Mouse (Mus musculus): Measurements from ENCODE around the gene Ablim2. TPM values are rescaled to one million over a fixed set of nuclear protein-coding genes. Genes with fewer than 3 reads are reported as not detected.

The Ablim2 gene
- polyA plus RNA-seq (2015; fragmentation: Nextera tagmentation; extraction: Ambion mirVana): 39.3 and 40.2 TPM in 2 replicates

- 0% methylated on average over 29 of the region's 35 CpGs for WGBS
- Histone ChIP-seq H3K9me3 (ENCODE audit: control insufficient read depth, low read length) (no peaks in the 10 kb centered on the region), H3K4me2 (ENCODE audit: low read length) (peak within 1 kb of the TSS; percentile 78), H3K36me3 (ENCODE audit: control insufficient read depth, insufficient read depth, low read length) (no peaks in the 10 kb centered on the region), H3K4me3 (ENCODE audit: low read length) (peak within 1 kb of the TSS; percentile 61), H3K9ac (ENCODE audit: low read depth, low read length) (peak within 1 kb of the TSS; percentile 72), H3K27me3 (replicated peaks; ENCODE audit: control insufficient read depth, insufficient read depth, low read length) (peaks cover 13% of the 10 kb centered on the region), H3K27ac (ENCODE audit: low read depth, low read length) (peak within 1 kb of the TSS; percentile 81), H3K4me1 (ENCODE audit: control insufficient read depth, insufficient read depth, low read depth, low read length) (peaks cover 8% of the 10 kb centered on the region)
- peak; percentile 97 for ATAC-seq
Measured at GRCm38 (mm10) chr5:35757639-35758001, at the start of gene Ablim2. TSS of gene Ablim2 (plus strand) at chr5:35757880.

GRCm38 (mm10) chr5:35710481-35710880 is 47.2 kb upstream of the Ablim2 start:
- Histone ChIP-seq H3K27me3 (replicated peaks; ENCODE audit: control insufficient read depth, insufficient read depth, low read length) (no peaks in the 10 kb centered on the region), H3K9ac (ENCODE audit: low read depth, low read length) (no peak overlapping the region), H3K4me3 (ENCODE audit: low read length) (no peak overlapping the region), H3K9me3 (ENCODE audit: control insufficient read depth, low read length) (no peaks in the 10 kb centered on the region), H3K4me2 (ENCODE audit: low read length) (no peak overlapping the region), H3K36me3 (ENCODE audit: control insufficient read depth, insufficient read depth, low read length) (no peaks in the 10 kb centered on the region), H3K4me1 (ENCODE audit: control insufficient read depth, insufficient read depth, low read depth, low read length) (peaks cover 4% of the 10 kb centered on the region; the same call in 1 of the 2 replicates), H3K27ac (ENCODE audit: low read depth, low read length) (no peak overlapping the region)
- WGBS: 68% methylated on average over 3 of the region's 3 CpGs
- no peak for ATAC-seq

DNA sequence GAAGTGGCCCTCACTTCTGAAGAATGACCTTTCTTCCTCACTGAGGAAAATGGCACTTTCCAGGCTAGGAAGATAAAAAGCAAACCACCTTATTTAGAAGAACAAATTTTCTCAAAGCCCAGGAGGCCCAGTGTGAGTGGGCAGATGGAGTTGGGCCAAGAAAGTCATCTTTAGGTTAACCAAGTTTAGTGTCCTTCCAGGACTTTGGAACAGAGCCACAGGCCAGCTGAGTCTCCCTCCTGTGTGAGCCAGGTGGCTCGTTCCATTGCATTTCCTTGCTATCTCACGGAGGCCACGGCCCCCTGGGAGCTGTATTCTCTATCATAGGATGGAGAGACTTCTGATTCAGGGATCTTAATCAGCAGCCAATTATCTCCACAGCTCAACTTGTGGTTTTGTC is 46.7 kb upstream of the Ablim2 start:
- Histone ChIP-seq H3K9me3 (ENCODE audit: control insufficient read depth, low read length) (no peaks in the 10 kb centered on the region), H3K27me3 (replicated peaks; ENCODE audit: control insufficient read depth, insufficient read depth, low read length) (no peaks in the 10 kb centered on the region)
- 53% methylated on average over 3 of the region's 3 CpGs for WGBS

DNA sequence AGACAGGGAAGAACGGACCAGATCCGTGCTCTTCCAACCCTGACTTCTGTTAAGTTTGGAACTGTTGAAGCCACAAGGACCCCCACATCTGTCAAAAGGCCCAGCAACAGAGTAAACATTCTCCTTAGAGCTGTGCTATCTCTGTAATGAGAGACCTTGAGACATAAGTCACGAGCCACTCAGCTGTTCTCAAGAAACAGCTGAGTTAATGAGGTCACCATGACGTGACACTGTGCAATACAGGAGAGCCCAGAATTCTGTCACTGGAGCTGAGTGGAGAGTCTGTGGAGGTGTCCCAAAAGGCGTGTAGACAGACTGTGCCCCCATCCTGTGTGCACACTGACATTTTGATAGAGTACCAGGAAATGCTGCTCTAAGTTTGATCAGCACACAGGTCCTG is 45.2 kb upstream of the Ablim2 start:
- H3K27ac ChIP-seq (ENCODE audit: low read depth, low read length): no peak overlapping the region
- no peaks in the 10 kb centered on the region for H3K36me3 ChIP-seq (ENCODE audit: control insufficient read depth, insufficient read depth, low read length)
- WGBS: 78% methylated on average over 5 of the region's 5 CpGs
- H3K9ac ChIP-seq (ENCODE audit: low read depth, low read length): no peak overlapping the region
- H3K4me1 ChIP-seq (ENCODE audit: control insufficient read depth, insufficient read depth, low read depth, low read length): peaks cover 4% of the 10 kb centered on the region; the same call in 1 of the 2 replicates
- ATAC-seq: no peak
- no peaks in the 10 kb centered on the region for H3K9me3 ChIP-seq (ENCODE audit: control insufficient read depth, low read length)
- no peak overlapping the region for H3K4me3 ChIP-seq (ENCODE audit: low read length)
- H3K4me2 ChIP-seq (ENCODE audit: low read length): no peak overlapping the region
- no peaks in the 10 kb centered on the region for H3K27me3 ChIP-seq (replicated peaks; ENCODE audit: control insufficient read depth, insufficient read depth, low read length)

More for the DNA sequence above, 46.7 kb upstream of the Ablim2 start:
- Histone ChIP-seq H3K27ac (ENCODE audit: low read depth, low read length) (no peak overlapping the region), H3K4me2 (ENCODE audit: low read length) (no peak overlapping the region), H3K9ac (ENCODE audit: low read depth, low read length) (no peak overlapping the region), H3K36me3 (ENCODE audit: control insufficient read depth, insufficient read depth, low read length) (no peaks in the 10 kb centered on the region), H3K4me1 (ENCODE audit: control insufficient read depth, insufficient read depth, low read depth, low read length) (peaks cover 4% of the 10 kb centered on the region; the same call in 1 of the 2 replicates), H3K4me3 (ENCODE audit: low read length) (no peak overlapping the region)
- ATAC-seq: no peak

DNA sequence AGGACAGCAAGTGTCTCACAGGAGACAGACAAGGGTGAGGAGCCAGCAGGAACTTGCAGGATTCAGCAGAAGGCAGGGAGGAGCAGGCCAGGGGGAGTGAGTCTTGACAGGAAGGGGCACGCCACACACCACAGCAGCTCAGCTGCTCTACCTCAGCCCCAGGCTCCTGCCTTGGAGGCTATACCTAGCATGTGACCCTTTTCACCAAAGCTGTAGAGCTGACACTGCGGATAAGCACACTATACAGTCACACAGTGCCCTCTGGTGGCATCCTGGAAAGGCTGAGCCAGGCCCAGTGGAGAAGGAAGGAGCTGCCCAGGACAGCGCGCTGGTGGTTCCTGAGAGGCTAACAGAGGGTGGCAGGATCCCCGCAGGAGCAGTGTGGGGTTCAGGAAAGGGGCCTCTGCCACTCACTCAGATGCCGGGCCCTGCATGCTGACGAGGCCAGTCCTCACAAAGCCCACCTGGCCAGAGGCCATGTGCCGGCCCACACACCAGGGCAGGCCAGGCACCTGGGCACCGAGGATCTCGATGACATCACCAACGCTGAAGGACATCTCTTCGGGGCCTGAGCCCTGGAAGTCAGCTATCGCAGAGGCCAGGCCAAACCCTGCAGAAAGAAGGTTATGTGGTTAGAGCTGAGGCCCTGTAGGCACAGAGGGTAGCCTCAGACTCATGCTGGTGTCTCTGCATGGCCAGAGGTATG is 43.9 kb upstream of the Ablim2 start:
- Histone ChIP-seq H3K4me2 (ENCODE audit: low read length) (no peak overlapping the region), H3K4me1 (ENCODE audit: control insufficient read depth, insufficient read depth, low read depth, low read length) (peaks cover 4% of the 10 kb centered on the region; the same call in 1 of the 2 replicates), H3K27me3 (replicated peaks; ENCODE audit: control insufficient read depth, insufficient read depth, low read length) (no peaks in the 10 kb centered on the region), H3K9ac (ENCODE audit: low read depth, low read length) (no peak overlapping the region; the same call in 1 of the 2 replicates), H3K36me3 (ENCODE audit: control insufficient read depth, insufficient read depth, low read length) (no peaks in the 10 kb centered on the region), H3K27ac (ENCODE audit: low read depth, low read length) (no peak overlapping the region), H3K4me3 (ENCODE audit: low read length) (no peak overlapping the region), H3K9me3 (ENCODE audit: control insufficient read depth, low read length) (no peaks in the 10 kb centered on the region)
- peak; percentile 95 for ATAC-seq
- 50% methylated on average over 12 of the region's 13 CpGs for WGBS

- Histone ChIP-seq H3K4me3 (ENCODE audit: low read length) (no peak overlapping the region), H3K36me3 (ENCODE audit: control insufficient read depth, insufficient read depth, low read length) (no peaks in the 10 kb centered on the region), H3K9me3 (ENCODE audit: control insufficient read depth, low read length) (no peaks in the 10 kb centered on the region), H3K4me1 (ENCODE audit: control insufficient read depth, insufficient read depth, low read depth, low read length) (no peaks in the 10 kb centered on the region), H3K9ac (ENCODE audit: low read depth, low read length) (no peak overlapping the region), H3K4me2 (ENCODE audit: low read length) (no peak overlapping the region), H3K27ac (ENCODE audit: low read depth, low read length) (no peak overlapping the region), H3K27me3 (replicated peaks; ENCODE audit: control insufficient read depth, insufficient read depth, low read length) (no peaks in the 10 kb centered on the region)
- WGBS: 80% methylated on average over 5 of the region's 5 CpGs
- ATAC-seq: no peak
Measured at GRCm38 (mm10) chr5:35717455-35717854, 40.2 kb upstream of the Ablim2 start.

DNA sequence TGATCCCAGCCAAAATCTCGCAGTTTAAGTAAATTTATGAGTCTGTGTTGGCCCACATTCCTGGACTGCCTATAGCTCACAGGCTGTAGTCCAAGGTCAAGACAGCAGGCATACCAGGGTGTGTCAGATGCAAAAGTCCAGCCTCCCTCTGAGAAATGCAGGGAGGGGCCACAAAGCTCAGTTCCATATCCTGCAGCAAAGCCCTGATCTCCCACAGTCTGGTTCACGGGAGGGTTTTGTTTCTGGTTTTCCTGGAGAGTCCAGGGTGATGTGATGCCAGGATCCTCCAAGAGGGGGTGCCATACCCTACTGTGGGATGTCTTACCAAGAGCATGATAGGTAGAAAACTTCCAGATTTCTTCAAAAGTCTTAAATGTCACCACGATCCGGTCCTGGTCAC is 39.7 kb upstream of the Ablim2 start:
- Histone ChIP-seq H3K27ac (ENCODE audit: low read depth, low read length) (no peak overlapping the region), H3K27me3 (replicated peaks; ENCODE audit: control insufficient read depth, insufficient read depth, low read length) (no peaks in the 10 kb centered on the region), H3K4me3 (ENCODE audit: low read length) (no peak overlapping the region), H3K36me3 (ENCODE audit: control insufficient read depth, insufficient read depth, low read length) (no peaks in the 10 kb centered on the region), H3K4me1 (ENCODE audit: control insufficient read depth, insufficient read depth, low read depth, low read length) (no peaks in the 10 kb centered on the region), H3K9ac (ENCODE audit: low read depth, low read length) (no peak overlapping the region), H3K9me3 (ENCODE audit: control insufficient read depth, low read length) (no peaks in the 10 kb centered on the region), H3K4me2 (ENCODE audit: low read length) (no peak overlapping the region)
- ATAC-seq: no peak
- WGBS: 55% methylated on average over 4 of the region's 4 CpGs

- H3K27ac ChIP-seq (ENCODE audit: low read depth, low read length): no peak overlapping the region
- no peak overlapping the region for H3K9ac ChIP-seq (ENCODE audit: low read depth, low read length)
- ATAC-seq: no peak
- H3K27me3 ChIP-seq (replicated peaks; ENCODE audit: control insufficient read depth, insufficient read depth, low read length): no peaks in the 10 kb centered on the region
- H3K36me3 ChIP-seq (ENCODE audit: control insufficient read depth, insufficient read depth, low read length): no peaks in the 10 kb centered on the region
- H3K4me3 ChIP-seq (ENCODE audit: low read length): no peak overlapping the region
- WGBS: 82% methylated on average over 11 of the region's 11 CpGs
- H3K9me3 ChIP-seq (ENCODE audit: control insufficient read depth, low read length): no peaks in the 10 kb centered on the region
- H3K4me2 ChIP-seq (ENCODE audit: low read length): no peak overlapping the region
- no peaks in the 10 kb centered on the region for H3K4me1 ChIP-seq (ENCODE audit: control insufficient read depth, insufficient read depth, low read depth, low read length)
Measured at GRCm38 (mm10) chr5:35718817-35719216, 38.9 kb upstream of the Ablim2 start.

DNA sequence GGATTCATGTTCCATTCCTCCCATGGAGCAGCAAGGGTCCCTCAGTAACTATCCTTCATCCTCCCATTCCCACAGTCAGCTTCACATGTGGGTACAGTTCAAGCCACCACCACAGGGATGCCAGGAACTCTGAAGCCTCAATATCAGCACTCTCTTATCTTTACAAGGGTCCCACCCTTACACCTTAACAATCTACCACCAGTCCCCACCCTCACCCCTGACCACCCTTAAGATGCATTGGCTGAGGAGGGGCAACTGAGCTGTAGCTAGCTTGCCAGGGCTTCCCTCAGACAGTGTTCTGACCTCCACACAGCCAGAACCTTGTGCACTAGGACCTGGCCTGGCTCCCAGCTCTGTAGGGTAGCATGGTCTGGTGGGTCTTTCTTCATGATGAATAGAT is 38.3 kb upstream of the Ablim2 start:
- Histone ChIP-seq H3K4me1 (ENCODE audit: control insufficient read depth, insufficient read depth, low read depth, low read length) (no peaks in the 10 kb centered on the region), H3K27me3 (replicated peaks; ENCODE audit: control insufficient read depth, insufficient read depth, low read length) (no peaks in the 10 kb centered on the region), H3K27ac (ENCODE audit: low read depth, low read length) (no peak overlapping the region), H3K4me3 (ENCODE audit: low read length) (no peak overlapping the region), H3K9ac (ENCODE audit: low read depth, low read length) (no peak overlapping the region), H3K9me3 (ENCODE audit: control insufficient read depth, low read length) (no peaks in the 10 kb centered on the region), H3K4me2 (ENCODE audit: low read length) (no peak overlapping the region), H3K36me3 (ENCODE audit: control insufficient read depth, insufficient read depth, low read length) (no peaks in the 10 kb centered on the region)
- no peak for ATAC-seq
